Mouse (Mus musculus) heart, embryonic 13.5 days (tissue): ENCODE results near the gene Cyp2d11. TPM values are rescaled to one million over a fixed set of nuclear protein-coding genes. Genes with fewer than 3 reads are reported as not detected.
"Not testable (repeated sequence)": the region's sequence is repeated elsewhere in the genome, so short reads cannot be mapped to it uniquely, and the experiment has no call there.

Experiments used
- ATAC-seq: fragments of 200-750 bp; cut with Nextera tagmentation; 2 replicates; pipeline ENCODE4 v1.8.0; 2017; ENCODE audit warnings: moderate TSS enrichment; ENCODE audit not compliant: insufficient number of reproducible peaks, low FRiP score, low TSS enrichment; ENCODE audit errors: extremely low read depth
- H3K27ac ChIP-seq: fragments of 300-500 bp; sonication (generic); replicated peaks from 2 replicates; pipeline ENCODE4 v1.5.1; 2015; ENCODE audit warnings: moderate library complexity, mild to moderate bottlenecking, inconsistent platforms
- H3K27me3 ChIP-seq: fragments of 300-500 bp; sonication (generic); replicated peaks from 2 replicates; pipeline ENCODE4 v1.6.1; 2015; ENCODE audit warnings: mild to moderate bottlenecking, inconsistent platforms
- H3K36me3 ChIP-seq: fragments of 300-500 bp; sonication (generic); 2 replicates; pipeline ENCODE4 v1.6.1; 2015; ENCODE audit warnings: mild to moderate bottlenecking, inconsistent platforms
- H3K4me1 ChIP-seq: fragments of 300-500 bp; sonication (generic); 2 replicates; pipeline ENCODE4 v1.6.1; 2015; ENCODE audit warnings: inconsistent platforms
- H3K4me2 ChIP-seq: fragments of 300-500 bp; sonication (generic); 2 replicates; pipeline ENCODE4 v1.6.1; 2015; ENCODE audit warnings: inconsistent platforms, mild to moderate bottlenecking, moderate library complexity
- H3K4me3 ChIP-seq: fragments of 300-500 bp; sonication (generic); 2 replicates; pipeline ENCODE4 v1.5.1; 2015; ENCODE audit warnings: moderate library complexity, mild to moderate bottlenecking, inconsistent platforms
- H3K9ac ChIP-seq: fragments of 300-500 bp; sonication (generic); 2 replicates; pipeline ENCODE4 v1.6.1; 2015; ENCODE audit warnings: inconsistent platforms, mild to moderate bottlenecking, moderate library complexity
- H3K9me3 ChIP-seq: fragments of 300-500 bp; sonication (generic); 2 replicates; pipeline ENCODE4 v1.6.1; 2016; ENCODE audit warnings: inconsistent platforms
- WGBS: fragments of 180-500 bp; shearing (Covaris S2); methylation state at CpG from one replicate; pipeline ENCODE4 v1.1.7; 2015; ENCODE audit warnings: mixed read lengths; 5-methylcytosine and 5-hydroxymethylcytosine counted together
- polyA plus RNA-seq: library from polyadenylated mRNA; unstranded; fragments of >200 nt; fragmentation: Nextera tagmentation; extraction: Ambion mirVana; gene quantifications from 2 replicates; pipeline ENCODE4 v1.2.1, GENCODE M21; 2015

Cyp2d11 gene
- polyA plus RNA-seq, 1 experiment from 2014 or later = not detected

DNA sequence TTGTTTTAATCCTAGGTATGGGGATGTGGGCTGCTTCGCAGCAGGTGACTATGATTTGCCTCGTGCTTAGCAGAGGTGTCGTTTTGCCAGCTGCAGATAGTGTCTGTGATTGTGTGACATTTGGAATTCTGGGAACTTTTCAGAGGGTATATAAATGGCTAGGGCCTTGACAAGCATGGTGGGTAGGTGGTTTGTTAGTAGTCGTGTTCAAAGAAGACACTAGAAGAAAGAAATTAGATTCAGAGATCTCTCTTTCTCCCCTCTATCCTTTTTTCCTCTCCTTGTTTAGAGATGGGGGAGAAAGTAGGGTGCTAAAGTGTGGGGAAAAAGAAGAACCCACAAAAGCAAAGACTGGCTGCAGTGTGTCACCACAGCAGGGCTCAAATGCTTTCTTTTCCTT is 25.7 kb downstream of the Cyp2d11 start:
- no peak for ATAC-seq
- WGBS = 79% methylated on average over 4 of the region's 4 CpGs
- Histone ChIP-seq H3K27me3 (no peaks in the 10 kb centered on the region), H3K4me2 (no peak overlapping the region), H3K9ac (no peak overlapping the region), H3K36me3 (0 out of 2 replicates have a peak, but pooled peaks cover 5% of the 10 kb centered on the region), H3K4me1 (peaks cover 7% of the 10 kb centered on the region; the same call in 1 of the 2 replicates), H3K27ac (peak overlapping the region; percentile 45), H3K9me3 (no peaks in the 10 kb centered on the region), H3K4me3 (no peak overlapping the region)

DNA sequence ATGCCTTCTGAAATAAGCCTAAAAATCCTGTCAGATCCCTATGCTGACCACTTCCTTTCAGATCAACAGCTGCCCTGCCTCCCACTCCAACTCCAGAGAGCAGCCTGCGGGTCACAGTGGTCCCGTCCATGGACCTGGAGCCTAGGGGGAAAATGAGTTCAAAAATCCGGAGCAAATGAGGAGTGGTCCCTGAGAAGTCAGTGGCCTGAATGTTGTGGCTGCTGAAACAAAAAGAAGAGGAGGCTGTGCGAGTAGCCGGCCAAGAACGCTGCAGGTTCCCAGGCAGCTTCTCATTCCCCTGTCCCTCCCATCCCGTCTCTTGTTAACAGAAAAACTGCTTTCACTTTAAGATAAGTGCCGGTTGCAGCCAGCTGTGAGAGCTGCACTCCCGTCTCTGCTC is 29.3 kb downstream of the Cyp2d11 start:
- WGBS = 5% methylated on average over 7 of the region's 9 CpGs
- H3K4me1 ChIP-seq = peaks cover 23% of the 10 kb centered on the region
- H3K36me3 ChIP-seq, H3K27me3 ChIP-seq, H3K9me3 ChIP-seq, H3K9ac ChIP-seq, ATAC-seq: not testable (repeated sequence)
- H3K27ac ChIP-seq = 0 out of 2 replicates have a peak overlapping the region, but pooled peaks have one; percentile 48
- peak overlapping the region; percentile 28 for H3K4me3 ChIP-seq
- H3K4me2 ChIP-seq = peak overlapping the region; percentile 53

DNA sequence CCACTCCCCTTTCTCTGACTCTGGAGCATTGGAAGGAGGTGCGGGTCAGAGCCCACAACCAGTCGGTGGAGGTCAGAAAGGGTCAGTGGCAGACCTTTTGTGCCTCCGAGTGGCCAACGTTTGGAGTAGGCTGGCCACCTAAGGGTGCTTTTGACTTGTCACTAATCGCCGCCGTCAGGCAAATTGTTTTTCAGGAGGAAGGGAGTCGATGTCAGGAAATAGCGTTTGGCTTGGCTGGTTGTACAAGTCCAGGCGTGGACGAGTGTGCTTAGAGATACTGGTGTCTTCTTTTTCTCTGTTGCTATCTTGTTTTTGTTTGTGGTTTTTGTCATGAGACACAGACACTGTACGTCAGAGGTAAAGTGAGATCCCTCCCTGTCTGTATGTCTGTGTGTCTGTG is 30.0 kb downstream of the Cyp2d11 start:
- H3K36me3 ChIP-seq, H3K9me3 ChIP-seq, H3K27ac ChIP-seq, H3K4me2 ChIP-seq, H3K4me3 ChIP-seq, H3K27me3 ChIP-seq, H3K9ac ChIP-seq, ATAC-seq: not testable (repeated sequence)
- WGBS = 35% methylated on average over 7 of the region's 12 CpGs
- peaks cover 20% of the 10 kb centered on the region for H3K4me1 ChIP-seq

DNA sequence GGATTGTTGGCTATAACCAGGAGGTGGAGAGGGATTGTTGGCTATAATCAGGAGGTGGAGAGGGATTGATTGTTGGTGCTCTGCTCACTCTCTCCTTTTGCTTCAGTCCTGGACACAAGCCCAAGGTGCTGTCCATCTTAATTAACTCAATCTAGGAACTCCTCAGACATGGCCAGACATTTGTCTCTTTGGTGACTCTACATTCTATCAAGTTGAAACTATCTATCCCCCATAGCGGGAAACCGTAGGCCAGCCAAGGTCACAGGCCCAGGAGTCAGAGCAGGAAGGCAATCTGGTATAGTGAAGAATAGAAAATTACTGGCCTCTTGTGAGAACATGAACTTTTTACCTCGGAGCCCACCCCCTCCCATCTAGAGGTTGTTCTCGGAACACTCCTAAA is 31.6 kb downstream of the Cyp2d11 start:
- no peak overlapping the region for H3K4me3 ChIP-seq

DNA sequence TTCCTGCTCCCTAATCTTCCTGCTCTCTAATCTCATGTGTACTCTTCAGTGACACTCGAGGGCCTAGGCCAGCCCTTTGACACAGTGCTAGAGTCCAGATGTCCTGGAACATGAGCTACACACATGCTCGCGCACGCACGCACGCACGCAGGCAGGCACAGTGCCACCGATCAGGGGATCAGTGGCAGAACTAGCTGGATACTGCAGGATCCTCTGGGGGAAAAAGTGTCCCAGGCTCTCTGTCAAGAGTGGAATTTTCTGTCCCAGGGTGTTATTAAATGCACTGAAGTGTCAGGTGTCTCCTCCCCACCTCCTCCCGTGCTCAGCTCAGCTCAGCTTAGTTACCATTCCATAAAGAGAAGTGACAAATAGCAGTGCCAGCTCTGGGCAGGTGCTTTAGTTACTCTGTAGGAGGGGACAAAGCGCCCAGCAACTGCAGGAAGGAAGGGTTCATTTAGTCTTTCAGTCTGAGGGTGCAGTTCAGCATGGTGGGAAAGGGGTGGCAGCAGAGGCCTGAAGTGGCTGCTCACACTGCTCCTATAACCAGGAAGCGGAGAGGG is 32.3 kb downstream of the Cyp2d11 start:
- no peaks in the 10 kb centered on the region for H3K27me3 ChIP-seq
- ATAC-seq = peak; percentile 19; the same call in 1 of the 2 replicates
- no peaks in the 10 kb centered on the region for H3K9me3 ChIP-seq
- no peak overlapping the region for H3K4me3 ChIP-seq
- H3K36me3 ChIP-seq = no peaks in the 10 kb centered on the region
- no peak overlapping the region for H3K4me2 ChIP-seq
- peak overlapping the region; percentile 75 for H3K27ac ChIP-seq
- H3K4me1 ChIP-seq = peaks cover 25% of the 10 kb centered on the region
- WGBS = 62% methylated on average over 11 of the region's 11 CpGs
- H3K9ac ChIP-seq = peak overlapping the region; percentile 62; the same call in 1 of the 2 replicates

More for the DNA sequence above, 31.6 kb downstream of the Cyp2d11 start:
- H3K4me2 ChIP-seq = no peak overlapping the region
- 56% methylated on average over 4 of the region's 4 CpGs for WGBS
- H3K27ac ChIP-seq = peak overlapping the region; percentile 75; the same call in 1 of the 2 replicates
- ATAC-seq = no peak
- H3K9me3 ChIP-seq = no peaks in the 10 kb centered on the region
- no peaks in the 10 kb centered on the region for H3K36me3 ChIP-seq
- no peak overlapping the region for H3K9ac ChIP-seq
- peaks cover 25% of the 10 kb centered on the region for H3K4me1 ChIP-seq
- H3K27me3 ChIP-seq = no peaks in the 10 kb centered on the region

DNA sequence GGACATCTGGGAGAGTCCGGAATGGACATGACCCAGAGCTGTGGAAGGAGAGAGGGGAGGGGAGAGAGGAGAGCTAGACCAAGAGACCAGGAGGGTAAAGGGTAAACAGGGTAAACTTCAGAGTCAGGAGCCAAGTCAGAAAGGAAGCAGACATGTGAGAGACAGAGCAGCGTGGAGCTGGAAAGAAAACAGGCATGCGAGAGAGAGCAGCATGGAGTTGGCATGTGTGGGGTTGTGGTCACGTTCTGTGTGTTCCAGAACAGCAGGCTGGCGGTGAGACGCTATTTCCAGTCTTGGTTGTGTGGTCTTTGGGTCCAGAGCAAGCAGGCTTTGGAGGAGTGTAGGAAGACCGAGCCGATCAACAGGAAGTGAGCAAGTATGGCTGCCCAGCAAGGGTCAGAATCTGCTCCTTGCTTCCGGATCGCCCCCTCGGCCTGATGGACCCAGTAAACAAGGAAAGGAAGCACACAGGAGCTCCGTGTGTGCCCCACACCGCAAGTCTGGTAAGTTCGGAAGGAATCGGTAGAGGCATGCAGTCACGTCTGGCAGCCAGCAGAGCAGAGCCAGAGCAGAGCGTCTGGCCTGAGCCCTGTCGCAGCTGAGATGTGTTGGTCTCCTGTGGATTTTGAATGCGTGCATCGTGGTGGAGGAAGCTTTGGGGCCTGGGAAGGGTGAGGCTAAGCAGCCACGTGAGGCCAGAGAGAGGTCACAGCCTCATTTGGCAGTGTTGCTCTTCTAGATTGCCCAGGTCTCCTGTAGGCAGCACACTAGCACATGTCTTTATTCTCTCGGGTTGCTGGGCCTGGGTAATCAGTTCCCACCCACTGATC is 35.2 kb downstream of the Cyp2d11 start:
- Histone ChIP-seq H3K4me3 (no peak overlapping the region), H3K4me2 (peak overlapping the region; percentile 39), H3K4me1 (peaks cover 32% of the 10 kb centered on the region), H3K36me3 (no peaks in the 10 kb centered on the region), H3K27me3 (no peaks in the 10 kb centered on the region), H3K27ac (peak overlapping the region; percentile 73), H3K9me3 (no peaks in the 10 kb centered on the region), H3K9ac (peak overlapping the region; percentile 12; the same call in 1 of the 2 replicates)
- WGBS = 51% methylated on average over 22 of the region's 22 CpGs
- no peak for ATAC-seq

DNA sequence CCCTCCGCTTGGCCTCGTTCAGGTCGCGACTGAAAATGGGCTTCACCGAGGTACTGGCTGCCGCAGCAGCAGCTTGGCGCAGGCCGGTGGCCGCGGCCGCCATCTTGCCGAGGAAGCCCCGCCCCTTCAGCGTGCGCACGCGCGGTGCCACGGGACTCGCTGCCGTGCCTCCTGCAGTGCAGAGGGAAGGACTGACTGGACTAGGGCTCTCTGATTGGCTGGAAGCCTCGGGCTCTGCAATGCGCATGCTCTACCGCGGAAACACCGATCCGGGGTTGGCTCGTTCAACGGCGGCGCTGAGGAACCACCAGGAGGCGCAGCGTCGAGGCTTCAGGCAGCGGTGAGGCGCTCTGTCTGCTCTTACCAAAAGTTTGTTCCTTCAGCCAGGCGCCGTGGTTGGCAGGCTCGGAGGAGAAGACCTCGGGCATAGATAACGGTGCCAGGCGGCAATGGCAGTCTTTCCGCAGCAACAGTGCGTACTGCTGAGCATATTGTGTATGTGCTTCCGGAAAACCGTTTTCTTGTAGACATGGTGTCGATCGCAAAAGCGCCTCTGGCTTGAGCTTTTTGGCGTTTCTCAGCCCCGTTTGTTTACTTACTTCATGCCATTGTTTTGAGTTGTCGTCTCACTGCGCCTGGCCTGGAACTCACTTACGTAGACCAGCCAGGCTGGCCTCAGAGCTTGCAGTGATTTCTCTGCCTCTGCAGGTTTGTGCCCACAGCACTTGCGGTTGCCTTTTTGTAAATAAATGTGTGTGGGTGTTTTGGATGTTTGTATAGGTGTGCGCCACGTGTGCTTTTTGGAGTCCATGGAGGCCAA is 39.5 kb downstream of the Cyp2d11 start, which contains the start of gene Ndufa6:
Gene Ndufa6 (minus strand): TSS at position 197 of the 820 bp plus-strand sequence.
- Histone ChIP-seq H3K9ac (peak within 1 kb of the TSS; percentile 99), H3K27me3 (no peaks in the 10 kb centered on the region), H3K9me3 (no peaks in the 10 kb centered on the region), H3K4me3 (peak within 1 kb of the TSS; percentile 92), H3K27ac (peak within 1 kb of the TSS; percentile 94), H3K4me2 (peak within 1 kb of the TSS; percentile 90), H3K36me3 (peaks cover 21% of the 10 kb centered on the region), H3K4me1 (peaks cover 45% of the 10 kb centered on the region)
- peak; percentile 97 for ATAC-seq
- WGBS = 2% methylated on average over 56 of the region's 57 CpGs

DNA sequence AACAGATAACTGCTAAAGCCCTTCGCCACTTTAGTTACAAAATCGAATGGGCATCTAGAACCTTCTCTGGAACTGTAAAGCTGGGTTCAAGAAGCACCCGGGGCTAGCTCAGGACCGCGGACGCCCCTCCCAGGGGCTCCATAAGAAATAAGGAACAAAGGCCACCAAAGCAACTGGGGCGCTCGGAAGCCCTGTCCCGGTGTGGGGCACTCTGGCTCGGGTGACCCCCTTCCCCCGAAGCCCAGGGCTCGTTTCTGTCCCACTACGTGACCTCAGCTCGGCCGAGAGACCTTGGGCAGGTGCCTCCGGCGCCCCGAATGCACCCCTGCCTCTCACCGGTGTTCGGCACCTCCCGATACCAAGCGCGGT is 40.1 kb downstream of the Cyp2d11 start:
- Histone ChIP-seq H3K9ac (peak overlapping the region; percentile 99), H3K4me1 (peaks cover 41% of the 10 kb centered on the region), H3K36me3 (peaks cover 27% of the 10 kb centered on the region), H3K4me3 (peak overlapping the region; percentile 92), H3K27me3 (no peaks in the 10 kb centered on the region), H3K27ac (peak overlapping the region; percentile 94), H3K9me3 (no peaks in the 10 kb centered on the region), H3K4me2 (peak overlapping the region; percentile 90)
- WGBS = 1% methylated on average over 23 of the region's 23 CpGs
- peak; percentile 19 for ATAC-seq

DNA sequence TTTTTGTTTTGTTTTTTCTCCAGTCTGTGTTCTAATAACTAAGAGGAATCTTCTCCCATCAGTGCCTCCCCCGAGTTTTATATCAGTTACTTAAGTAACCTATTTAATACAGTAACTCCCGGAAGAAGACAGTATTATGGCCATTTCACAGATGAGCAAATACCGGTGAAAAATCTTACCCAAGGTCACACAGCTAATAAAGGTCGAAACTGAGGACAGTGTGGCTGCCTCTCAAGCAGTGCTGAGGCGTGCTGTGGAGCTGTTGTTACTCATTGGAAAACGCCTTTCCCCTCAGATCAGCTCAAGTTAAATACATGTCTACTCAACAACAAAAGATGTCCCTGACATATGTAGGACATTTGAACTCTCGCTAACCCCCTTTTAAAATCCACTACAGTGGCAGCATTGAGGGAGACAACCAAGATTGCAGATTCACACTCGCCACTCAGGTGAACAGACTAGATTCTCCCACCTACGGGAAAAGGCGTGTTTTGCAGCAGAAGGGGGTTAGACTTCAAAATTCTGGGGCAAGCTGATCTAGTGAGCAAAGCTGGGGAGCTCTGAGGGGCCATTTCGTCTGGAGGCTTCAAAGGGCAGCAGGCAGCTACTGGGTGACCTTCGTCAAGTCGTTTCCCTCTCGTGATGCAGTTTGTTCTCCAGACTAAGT is 40.6 kb downstream of the Cyp2d11 start:
- Histone ChIP-seq H3K9me3 (no peaks in the 10 kb centered on the region), H3K4me1 (peaks cover 39% of the 10 kb centered on the region), H3K9ac (peak overlapping the region; percentile 99), H3K27me3 (no peaks in the 10 kb centered on the region), H3K27ac (peak overlapping the region; percentile 94), H3K4me3 (peak overlapping the region; percentile 92), H3K4me2 (peak overlapping the region; percentile 90), H3K36me3 (peaks cover 32% of the 10 kb centered on the region)
- ATAC-seq = no peak
- 25% methylated on average over 14 of the region's 14 CpGs for WGBS

DNA sequence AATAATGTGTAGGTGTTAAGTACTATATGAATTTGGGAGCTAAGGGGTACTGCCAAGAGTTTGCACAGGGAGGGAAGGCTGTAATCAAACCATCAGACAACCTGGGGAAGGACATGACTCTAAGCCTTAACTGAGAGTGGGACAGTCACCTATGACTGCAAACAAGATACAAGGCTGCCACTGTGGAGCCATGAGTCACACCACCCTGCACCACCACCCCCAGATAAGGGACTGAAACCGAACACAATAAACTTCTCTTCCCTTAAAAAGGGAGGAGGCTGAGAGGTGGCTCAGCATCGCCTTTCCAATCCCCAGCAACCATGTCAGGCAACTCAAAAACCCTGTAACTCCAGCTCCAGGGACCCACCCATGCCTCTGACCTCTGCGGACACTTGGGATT is 42.3 kb downstream of the Cyp2d11 start:
- Histone ChIP-seq H3K4me1 (peaks cover 57% of the 10 kb centered on the region), H3K4me2 (peak overlapping the region; percentile 90), H3K9ac (peak overlapping the region; percentile 99), H3K4me3 (peak overlapping the region; percentile 92), H3K36me3 (peaks cover 42% of the 10 kb centered on the region), H3K27ac (peak overlapping the region; percentile 37; the same call in 1 of the 2 replicates), H3K9me3 (no peaks in the 10 kb centered on the region), H3K27me3 (no peaks in the 10 kb centered on the region)
- no peak for ATAC-seq
- WGBS = 51% methylated on average over 3 of the region's 3 CpGs
